Mouse (Mus musculus) ES-Bruce4 (cell line): ENCODE data around the gene Gm29776. TPM values are rescaled to one million over a fixed set of nuclear protein-coding genes. Genes with fewer than 3 reads are reported as not detected.

Experiments used
- H3K27ac ChIP-seq: 2 replicates; pipeline ENCODE4 v1.5.1; 2012; ENCODE audit warnings: low read length, inconsistent platforms; ENCODE audit not compliant: insufficient read depth
- H3K27me3 ChIP-seq: 2 replicates; pipeline ENCODE4 v1.6.1; 2012; ENCODE audit warnings: mild to moderate bottlenecking, low read length, inconsistent platforms; ENCODE audit not compliant: control insufficient read depth, poor library complexity, insufficient read depth, severe bottlenecking
- H3K36me3 ChIP-seq: 2 replicates; pipeline ENCODE4 v1.6.1; 2012; ENCODE audit warnings: inconsistent platforms, mild to moderate bottlenecking, low read length, moderate library complexity; ENCODE audit not compliant: control insufficient read depth, poor library complexity, insufficient read depth, severe bottlenecking
- H3K4me1 ChIP-seq: one replicate; pipeline ENCODE4 v1.8.1; 2011; ENCODE audit warnings: low read length; ENCODE audit not compliant: control insufficient read depth, insufficient read depth
- H3K4me3 ChIP-seq: 2 replicates; pipeline ENCODE4 v1.5.1; 2011; ENCODE audit warnings: low read depth, mild to moderate bottlenecking, low read length
- H3K9ac ChIP-seq: 2 replicates; pipeline ENCODE4 v1.6.1; 2012; ENCODE audit warnings: low read depth, mild to moderate bottlenecking, inconsistent platforms; ENCODE audit not compliant: poor library complexity, severe bottlenecking
- H3K9me3 ChIP-seq: replicated peaks from 2 replicates; pipeline ENCODE4 v1.6.1; 2012; ENCODE audit warnings: mild to moderate bottlenecking, low read length, inconsistent platforms; ENCODE audit not compliant: control insufficient read depth, poor library complexity, insufficient read depth, severe bottlenecking
- CTCF ChIP-seq: IDR thresholded peaks from one replicate; pipeline ENCODE4 v1.8.1; 2011; ENCODE audit warnings: low read depth, low read length
- EP300 ChIP-seq: IDR thresholded peaks from 2 replicates; pipeline ENCODE4 v1.6.1; 2011; ENCODE audit warnings: low read depth, low read length; ENCODE audit not compliant: insufficient read depth
- POLR2A ChIP-seq: IDR thresholded peaks from one replicate; pipeline ENCODE4 v1.8.1; 2011; ENCODE audit warnings: low read length; ENCODE audit not compliant: insufficient read depth
- polyA plus RNA-seq: library from polyadenylated mRNA; stranded (reverse); fragments of >200 nt; gene quantifications from 2 replicates; pipeline ENCODE4 v1.2.4, GENCODE M21; 2011; ENCODE audit warnings: low read depth; ENCODE audit not compliant: missing spikeins, insufficient read depth, insufficient read length

Gene Gm29776
- polyA plus RNA-seq, 1 experiment: 0.42 TPM

GRCm38 (mm10) chr14:54646455-54646854 lies 52.2 kb downstream of the Gm29776 start:
- Histone ChIP-seq H3K4me1 (no peaks in the 10 kb centered on the region), H3K36me3 (peaks cover 73% of the 10 kb centered on the region), H3K27ac (no peak overlapping the region), H3K9ac (no peak overlapping the region), H3K4me3 (no peak overlapping the region), H3K9me3 (no peaks in the 10 kb centered on the region), H3K27me3 (no peaks in the 10 kb centered on the region)
- no peak for TF ChIP-seq CTCF
- TF ChIP-seq EP300: no peak
- TF ChIP-seq POLR2A: no peak

- Histone ChIP-seq H3K27me3 (no peaks in the 10 kb centered on the region), H3K9me3 (no peaks in the 10 kb centered on the region), H3K4me3 (no peak overlapping the region), H3K4me1 (no peaks in the 10 kb centered on the region), H3K27ac (no peak overlapping the region; the same call in 1 of the 2 replicates), H3K9ac (no peak overlapping the region), H3K36me3 (peaks cover 56% of the 10 kb centered on the region)
- TF ChIP-seq CTCF: no peak
- TF ChIP-seq POLR2A: no peak
- TF ChIP-seq EP300: no peak
Measured at GRCm38 (mm10) chr14:54644294-54644693, 54.3 kb downstream of the Gm29776 start.

- H3K4me1 ChIP-seq: no peaks in the 10 kb centered on the region
- H3K4me3 ChIP-seq: no peak overlapping the region
- TF ChIP-seq CTCF (no peak), POLR2A (no peak), EP300 (no peak)
- H3K9me3 ChIP-seq: no peaks in the 10 kb centered on the region
- no peak overlapping the region for H3K27ac ChIP-seq
- H3K36me3 ChIP-seq: peaks cover 46% of the 10 kb centered on the region
- H3K27me3 ChIP-seq: no peaks in the 10 kb centered on the region
- no peak overlapping the region for H3K9ac ChIP-seq
Measured at GRCm38 (mm10) chr14:54643011-54643410, 55.6 kb downstream of the Gm29776 start.

Other genes starting within 250 kb of the Gm29776 start
- 22.9 and 25.8 TPM in 2 replicates for gene Lrp10, start 234.7 kb downstream of the Gm29776 start, polyA plus RNA-seq
- gene Rem2, start 222.7 kb downstream of the Gm29776 start, polyA plus RNA-seq: 2.6 and 4.0 TPM in 2 replicates
- gene Prmt5, start 181.3 kb downstream of the Gm29776 start, polyA plus RNA-seq: 165 and 183 TPM in 2 replicates
- 68.6 and 72.3 TPM in 2 replicates for gene Haus4, start 144.2 kb downstream of the Gm29776 start, polyA plus RNA-seq
- gene Ajuba, start 121.3 kb downstream of the Gm29776 start, polyA plus RNA-seq: 112 TPM in 2 replicates
- gene 4931414P19Rik, start 92.8 kb downstream of the Gm29776 start, polyA plus RNA-seq: 8.4 and 9.2 TPM in 2 replicates
- gene Psmb5, start 80.8 kb downstream of the Gm29776 start, polyA plus RNA-seq: 206 and 225 TPM in 2 replicates
- 0.21 and 0.64 TPM in 2 replicates for gene Psmb11, start 77.4 kb downstream of the Gm29776 start, polyA plus RNA-seq
- not detected in 2 replicates for gene Gm17606, start 57.9 kb downstream of the Gm29776 start, polyA plus RNA-seq
- gene Cdh24, start 57.5 kb downstream of the Gm29776 start, polyA plus RNA-seq: 6.0 and 6.4 TPM in 2 replicates
- gene 1700123O20Rik, start 12.6 kb downstream of the Gm29776 start, polyA plus RNA-seq: 25.9 and 26.4 TPM in 2 replicates
- gene Acin1, start 11.9 kb downstream of the Gm29776 start, polyA plus RNA-seq: 299 and 323 TPM in 2 replicates
- gene Cebpe, start 13.3 kb upstream of the Gm29776 start, polyA plus RNA-seq: not detected in 2 replicates
- gene Slc7a8, start 83.1 kb upstream of the Gm29776 start, polyA plus RNA-seq: 2.0 and 2.3 TPM in 2 replicates
- 0.66 and 1.5 TPM in 2 replicates for gene Rnf212b, start 115.3 kb upstream of the Gm29776 start, polyA plus RNA-seq
- 12.1 and 16.8 TPM in 2 replicates for gene Homez, start 172.1 kb upstream of the Gm29776 start, polyA plus RNA-seq
- gene Ppp1r3e, start 178.7 kb upstream of the Gm29776 start, polyA plus RNA-seq: 4.2 and 6.3 TPM in 2 replicates
- 25.0 and 26.8 TPM in 2 replicates for gene Bcl2l2, start 184.5 kb upstream of the Gm29776 start, polyA plus RNA-seq
- gene Gm20521, start 184.6 kb upstream of the Gm29776 start, polyA plus RNA-seq: not detected in 2 replicates
- 317 and 318 TPM in 2 replicates for gene Pabpn1, start 193.7 kb upstream of the Gm29776 start, polyA plus RNA-seq
- 25.9 and 29.0 TPM in 2 replicates for gene Slc22a17, start 214.3 kb upstream of the Gm29776 start, polyA plus RNA-seq
- 48.3 and 55.8 TPM in 2 replicates for gene Efs, start 227.3 kb upstream of the Gm29776 start, polyA plus RNA-seq
- 1.5 TPM in 1 of 2 replicates, not detected in the other for gene Il25, start 233.9 kb upstream of the Gm29776 start, polyA plus RNA-seq
- gene Cmtm5, start 237.4 kb upstream of the Gm29776 start, polyA plus RNA-seq: not detected in 2 replicates